Mouse (Mus musculus): ENCODE results near the gene Fmod. TPM values are rescaled to one million over a fixed set of nuclear protein-coding genes. Genes with fewer than 3 reads are reported as not detected.
A peak's percentile ranks its signal among the peaks of the same experiment; 100 is the strongest.

Fmod gene
- total RNA-seq, 2 experiments from 2014 or later: 9.3 to 9.8 TPM

DNA sequence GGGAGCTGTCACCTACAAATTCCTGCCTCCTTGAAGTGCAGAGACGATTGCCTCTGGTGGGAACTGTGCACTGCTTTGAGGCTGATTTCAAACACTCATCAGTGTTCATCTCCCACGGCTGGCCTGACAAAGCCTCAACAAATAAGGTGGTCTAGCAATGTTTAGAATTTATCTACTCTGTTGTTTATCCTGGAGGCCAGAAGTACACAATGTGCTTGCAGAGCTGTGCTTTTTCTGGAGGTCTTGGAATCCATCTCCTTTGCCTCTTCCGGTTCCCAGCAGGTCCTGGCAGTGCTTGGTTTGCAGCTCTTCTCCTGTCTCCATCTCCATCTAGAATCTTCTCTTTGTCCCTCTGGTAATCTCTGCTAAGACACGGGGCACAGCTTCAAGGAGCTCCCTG, 19.2 kb downstream of the Fmod start:
- DNase-seq: no peak

- DNase-seq: peak; percentile 49 to 57
These were observed 20.7 kb downstream of the Fmod start for GRCm38 (mm10) chr1:134057736-134058135.

DNA sequence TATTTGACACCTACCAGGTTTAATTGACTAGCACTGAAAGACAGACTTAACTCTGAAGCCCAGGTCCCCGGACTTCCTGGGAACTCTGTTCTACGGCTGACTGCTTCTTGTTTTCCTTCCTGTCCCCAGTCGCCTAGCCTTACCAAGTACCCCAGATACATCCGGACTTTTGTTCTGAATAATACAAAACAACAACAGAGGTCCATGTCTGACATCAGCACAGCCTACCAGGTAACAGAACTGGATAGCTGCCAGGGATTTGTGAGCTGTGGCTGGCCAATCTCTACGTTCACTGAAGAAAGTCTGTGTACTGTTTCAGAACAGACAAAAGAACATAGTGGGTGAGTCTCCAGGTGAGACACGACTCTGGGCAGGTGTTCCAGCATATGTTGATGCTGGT, 21.8 kb downstream of the Fmod start:
- no peak for DNase-seq

DNA sequence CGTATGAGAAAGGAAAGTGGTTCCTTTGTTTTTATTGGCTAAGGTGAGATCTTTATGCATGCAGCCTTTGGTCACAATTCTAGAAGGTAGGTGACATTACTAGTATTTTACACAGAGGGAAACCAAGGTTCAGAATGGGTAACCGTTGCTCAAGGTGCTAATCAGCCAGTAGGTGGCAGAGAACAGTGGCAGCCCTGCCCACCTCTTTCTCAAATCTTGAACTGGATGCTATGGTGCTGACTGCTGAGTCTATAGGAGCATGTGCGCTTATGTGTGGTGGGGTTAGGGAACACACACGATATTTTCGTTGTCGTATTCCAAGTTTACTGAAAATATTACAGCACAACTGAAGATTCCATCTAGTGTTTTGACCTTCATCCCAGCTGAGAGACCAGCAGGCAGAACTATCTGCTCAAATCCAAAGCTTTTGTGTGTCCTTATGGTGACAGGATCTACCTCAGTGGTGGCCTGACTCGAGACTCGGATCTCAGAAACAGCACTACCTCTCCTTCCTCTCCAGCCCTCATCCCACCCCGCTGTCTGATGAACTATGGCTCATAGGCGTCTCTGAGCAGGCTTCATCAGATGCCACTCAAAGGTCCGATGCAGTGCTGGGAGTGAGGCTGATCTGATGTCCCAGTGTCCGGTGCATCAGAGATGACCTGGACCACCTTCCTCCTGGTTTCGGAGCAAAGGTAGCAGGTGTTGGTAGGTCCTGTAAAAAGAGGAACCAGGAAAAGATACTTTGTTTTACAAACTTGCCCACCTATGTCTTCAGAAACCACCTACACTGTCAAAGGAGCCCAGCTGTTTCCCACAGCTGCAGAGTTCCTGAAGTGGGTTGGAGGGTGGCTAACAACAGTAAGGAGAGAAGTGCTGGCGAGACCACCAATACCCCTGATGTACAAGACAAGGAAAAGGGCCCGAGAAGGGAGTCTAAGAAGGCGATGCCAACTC, 23.0 kb downstream of the Fmod start:
- DNase-seq: no peak

GRCm38 (mm10) chr1:134060849-134061569, 24.0 kb downstream of the Fmod start:
- peak; percentile 94 to 96 for DNase-seq

GRCm38 (mm10) chr1:134061915-134062314, 24.9 kb downstream of the Fmod start:
- DNase-seq: no peak

DNA sequence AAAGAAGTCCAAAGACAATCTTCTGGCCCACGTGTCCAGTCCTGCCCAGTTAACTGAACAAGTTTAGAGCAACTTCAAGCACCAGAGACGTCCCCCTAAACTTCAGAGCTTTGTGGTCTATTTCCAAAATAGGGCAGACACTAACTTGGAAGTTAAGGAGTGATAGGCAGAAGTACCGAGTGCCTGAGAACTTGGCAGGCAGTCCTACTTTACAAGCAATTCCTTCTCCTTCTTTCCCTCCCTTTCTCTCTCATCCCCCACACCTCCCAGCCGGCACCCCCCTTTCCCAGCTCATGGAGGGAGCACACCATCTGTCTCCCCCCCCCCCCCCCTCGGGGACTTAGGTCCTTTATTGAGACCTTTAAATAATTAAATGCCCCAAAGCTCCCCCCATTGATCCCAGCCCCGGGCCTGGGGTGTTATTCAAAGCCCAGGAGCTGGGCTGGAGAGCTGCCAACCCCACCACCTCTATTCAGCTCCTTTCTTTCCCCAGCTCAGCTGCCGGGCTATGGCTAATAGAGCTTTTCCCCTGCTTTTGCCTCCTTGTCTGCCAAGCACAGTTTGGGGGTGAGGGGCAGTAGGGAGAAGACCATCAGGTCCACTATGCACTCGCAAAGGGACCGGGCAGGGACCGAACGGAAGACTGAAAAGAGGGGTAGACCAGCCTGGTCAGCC, 25.5 kb downstream of the Fmod start:
- no peak for DNase-seq

GRCm38 (mm10) chr1:134063086-134063772, 26.2 kb downstream of the Fmod start:
- peak; percentile 57 to 76 for DNase-seq

- DNase-seq: peak in 1 of 2 experiments; percentile 12
These were observed 26.7 kb downstream of the Fmod start for GRCm38 (mm10) chr1:134063773-134064125.

DNA sequence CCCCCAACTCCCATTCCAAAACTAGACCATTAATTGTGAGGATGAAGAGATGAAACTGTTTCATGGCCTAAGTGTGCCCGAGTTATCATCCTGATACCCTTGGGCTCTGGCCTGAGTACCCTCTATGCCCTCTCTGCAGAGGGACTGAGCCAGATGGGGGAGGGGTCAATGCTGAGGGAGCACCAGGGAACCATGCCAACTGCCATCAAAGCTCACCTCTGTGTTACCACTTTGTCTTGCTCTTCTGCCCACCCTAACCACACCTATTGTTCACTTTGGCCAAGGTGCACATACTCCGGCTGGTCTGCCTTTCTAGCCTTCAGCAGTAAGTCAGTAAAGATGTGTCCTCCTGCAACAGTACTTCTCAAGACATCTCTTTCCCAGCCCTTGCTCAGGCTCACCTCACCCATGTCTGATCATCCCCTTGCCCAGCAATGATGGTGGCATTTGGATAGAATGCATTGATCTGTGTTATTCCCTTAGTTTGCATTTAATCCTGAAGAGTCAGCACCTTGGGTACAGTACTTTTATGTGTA, 27.3 kb downstream of the Fmod start:
- DNase-seq: no peak

- peak in 1 of 2 experiments; percentile 35 for DNase-seq
These were observed 28.3 kb downstream of the Fmod start for GRCm38 (mm10) chr1:134065241-134065809.

DNA sequence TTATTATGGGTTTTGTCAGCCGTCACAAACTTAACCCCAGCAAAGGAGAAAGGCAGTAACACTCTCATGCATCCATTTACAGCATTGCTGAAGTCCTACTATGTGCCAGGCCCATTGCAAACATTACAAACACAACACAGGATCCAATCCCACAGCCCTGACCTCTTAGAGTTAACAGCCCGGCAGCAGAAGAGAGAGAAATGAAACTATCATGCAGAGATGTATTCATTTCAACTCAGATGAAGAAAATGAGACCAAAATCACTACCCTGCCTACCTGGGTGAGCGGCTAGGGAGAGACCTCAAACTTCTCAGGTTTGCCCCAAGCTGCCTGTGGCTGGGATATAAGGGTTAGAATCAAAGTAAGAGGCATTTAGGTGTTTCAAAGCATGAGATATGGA, 29.5 kb downstream of the Fmod start:
- no peak for DNase-seq

GRCm38 (mm10) chr1:134067143-134067619, 30.1 kb downstream of the Fmod start:
- DNase-seq: peak; percentile 37 to 44

DNA sequence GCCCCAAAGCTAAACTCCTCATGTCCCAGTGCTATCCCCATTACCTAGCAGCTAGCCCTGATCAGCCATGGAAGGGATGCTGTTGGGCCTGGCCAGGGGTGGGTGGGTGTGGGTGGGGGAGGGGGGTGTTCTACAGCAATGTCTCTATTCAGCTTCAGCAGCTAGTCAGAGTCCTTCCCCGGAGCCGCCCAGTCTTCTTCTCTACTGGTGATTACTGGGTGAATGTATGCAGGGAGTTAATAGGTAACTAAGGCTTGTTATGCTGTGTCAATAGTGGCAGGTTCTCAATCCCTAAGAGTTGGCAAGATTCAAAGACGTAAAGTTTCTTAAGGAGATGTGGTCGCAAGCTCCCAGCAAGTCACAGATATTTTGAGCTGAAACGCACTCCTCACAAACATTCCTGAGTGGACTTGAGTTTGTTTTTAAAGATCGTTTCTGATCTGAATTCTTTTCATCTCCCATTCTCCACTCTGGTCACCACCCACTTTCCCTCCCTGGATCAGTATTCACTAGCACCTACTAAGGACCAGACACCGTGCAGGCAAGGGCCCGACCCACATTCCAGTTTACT, 33.1 kb downstream of the Fmod start:
- DNase-seq: no peak

- no peak for DNase-seq
These were observed 34.5 kb downstream of the Fmod start for GRCm38 (mm10) chr1:134071411-134072018.

DNA sequence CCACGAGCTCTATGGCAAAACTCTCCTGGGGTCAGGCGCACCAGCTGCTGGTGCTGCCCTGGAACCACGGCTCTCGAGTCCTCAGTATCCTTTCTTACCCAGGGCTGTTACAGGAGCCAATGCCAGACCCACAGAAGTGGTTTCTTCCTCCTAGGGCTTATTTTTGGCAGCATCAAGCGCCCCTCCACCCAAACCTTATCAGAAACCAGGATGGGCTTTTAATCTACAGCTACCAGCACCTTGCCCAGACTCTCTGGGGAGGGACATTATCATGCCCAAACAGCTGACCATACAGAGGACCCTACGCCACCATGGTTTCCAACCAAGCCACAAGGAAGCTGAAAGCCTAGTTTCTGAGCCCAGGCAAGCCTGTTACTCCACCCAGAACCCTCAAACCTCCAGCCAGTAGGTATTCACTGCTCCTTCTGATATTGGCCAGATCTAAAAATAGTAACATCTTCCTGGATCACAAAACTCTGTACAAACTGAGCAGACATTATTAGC, 36.1 kb downstream of the Fmod start:
- DNase-seq: no peak

- DNase-seq: no peak
These were observed 36.6 kb downstream of the Fmod start for GRCm38 (mm10) chr1:134073658-134074057.

DNA sequence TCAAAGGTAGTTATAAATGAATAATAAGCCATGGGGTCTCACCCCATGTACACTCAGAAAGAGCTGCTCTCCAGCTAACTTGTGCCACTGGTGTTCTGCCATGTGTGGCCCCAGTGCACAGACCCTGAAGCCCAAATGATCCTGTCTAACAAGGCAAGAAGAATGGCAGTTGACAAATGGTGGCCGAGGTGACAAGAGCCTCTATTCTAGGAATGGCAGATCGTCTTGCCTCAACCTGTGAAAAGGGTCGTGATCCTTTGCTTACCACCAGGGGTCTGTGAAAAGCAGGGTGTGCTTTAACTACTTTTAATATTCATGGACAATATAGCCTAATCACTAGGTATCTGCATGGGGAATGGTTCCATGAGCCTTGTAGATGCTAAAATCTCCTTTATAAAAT, 37.1 kb downstream of the Fmod start:
- no peak for DNase-seq

DNA sequence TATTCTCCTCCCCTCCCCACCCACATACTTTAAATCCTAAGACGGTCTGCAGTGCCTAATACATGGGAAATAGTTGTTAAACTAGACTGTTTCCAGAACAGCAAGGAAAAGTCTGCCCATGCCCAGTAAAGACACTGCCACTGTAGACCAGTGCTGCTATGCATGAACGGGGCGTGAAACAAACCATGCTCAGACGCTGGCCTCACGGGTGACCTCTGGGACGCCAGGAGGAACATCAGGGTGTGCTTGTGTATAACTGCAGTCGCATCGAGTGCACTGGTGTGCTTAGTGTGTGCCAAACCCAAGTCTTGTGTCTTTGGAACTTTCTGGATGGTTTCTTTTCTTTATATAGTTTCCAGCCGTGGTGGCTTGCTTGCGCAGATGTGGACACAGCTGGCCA, 37.6 kb downstream of the Fmod start:
- DNase-seq: no peak

GRCm38 (mm10) chr1:134075532-134075931, 38.5 kb downstream of the Fmod start:
- no peak for DNase-seq

Data from adrenal gland, postnatal 36 days (tissue).